Mouse (Mus musculus) liver, embryonic 13.5 days (tissue): Measurements from ENCODE around the gene Galnt11. TPM values are rescaled to one million over a fixed set of nuclear protein-coding genes. Genes with fewer than 3 reads are reported as not detected.
"Not testable (repeated sequence)": the region's sequence is repeated elsewhere in the genome, so short reads cannot be mapped to it uniquely, and the experiment has no call there.

Source experiments
- ATAC-seq: fragments of 200-750 bp; cut with Nextera tagmentation; 2 replicates; pipeline ENCODE4 v1.8.0; 2017; ENCODE audit warnings: low read depth, mild to moderate bottlenecking, moderate number of reproducible peaks, moderate library complexity
- DNase-seq: peaks from one replicate; pipeline ENCODE4 v3.0.0; 2022
- H3K27ac ChIP-seq: fragments of 300-500 bp; sonication (generic); 2 replicates; pipeline ENCODE4 v1.5.1; 2015; ENCODE audit warnings: moderate library complexity, mild to moderate bottlenecking, inconsistent platforms
- H3K27me3 ChIP-seq: fragments of 300-500 bp; sonication (generic); 2 replicates; pipeline ENCODE4 v1.6.1; 2015; ENCODE audit warnings: mild to moderate bottlenecking, inconsistent platforms
- H3K36me3 ChIP-seq: fragments of 300-500 bp; sonication (generic); 2 replicates; pipeline ENCODE4 v1.6.1; 2015; ENCODE audit warnings: mild to moderate bottlenecking, inconsistent platforms
- H3K4me1 ChIP-seq: fragments of 300-500 bp; sonication (generic); replicated peaks from 2 replicates; pipeline ENCODE4 v1.6.1; 2015; ENCODE audit warnings: inconsistent platforms
- H3K4me2 ChIP-seq: fragments of 300-500 bp; sonication (generic); 2 replicates; pipeline ENCODE4 v1.6.1; 2015; ENCODE audit warnings: inconsistent platforms, mild to moderate bottlenecking, moderate library complexity
- H3K4me3 ChIP-seq: fragments of 300-500 bp; sonication (generic); replicated peaks from 2 replicates; pipeline ENCODE4 v1.5.1; 2015; ENCODE audit warnings: mild to moderate bottlenecking, inconsistent platforms
- H3K9ac ChIP-seq: fragments of 300-500 bp; sonication (generic); 2 replicates; pipeline ENCODE4 v1.6.1; 2015; ENCODE audit warnings: mild to moderate bottlenecking, inconsistent platforms
- H3K9me3 ChIP-seq: fragments of 300-500 bp; sonication (generic); replicated peaks from 2 replicates; pipeline ENCODE4 v1.6.1; 2016; ENCODE audit warnings: inconsistent platforms
- WGBS: fragments of 180-500 bp; shearing (Covaris S2); methylation state at CpG from one replicate; pipeline ENCODE4 v1.1.7; 2015; ENCODE audit not compliant: insufficient replicate concordance; 5-methylcytosine and 5-hydroxymethylcytosine counted together
- polyA plus RNA-seq: library from polyadenylated mRNA; unstranded; fragments of >200 nt; fragmentation: Nextera tagmentation; extraction: Ambion mirVana; gene quantifications from 2 replicates; pipeline ENCODE4 v1.2.1, GENCODE M21; 2015

Gene Galnt11
- polyA plus RNA-seq, 1 experiment from 2014 or later = 6.3 TPM

DNA sequence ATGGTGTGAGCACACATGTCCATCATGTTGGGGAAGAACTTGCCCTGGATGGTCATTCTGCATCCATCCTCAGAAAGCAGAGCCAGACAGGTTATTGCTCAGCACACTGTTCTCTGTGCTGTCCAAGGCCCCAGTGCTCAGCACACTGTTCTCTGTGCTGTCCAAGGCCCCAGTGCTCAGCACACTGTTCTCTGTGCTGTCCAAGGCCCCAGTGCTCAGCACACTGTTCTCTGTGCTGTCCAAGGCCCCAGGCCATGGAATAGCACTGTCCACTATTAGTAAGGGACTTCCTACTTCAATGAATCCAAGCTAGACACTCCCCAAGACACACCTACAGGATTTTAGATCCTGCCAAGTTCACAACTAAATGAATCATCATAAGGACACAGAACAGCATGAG, 8.5 kb upstream of the Galnt11 start:
- H3K27ac ChIP-seq, H3K4me2 ChIP-seq, DNase-seq, H3K27me3 ChIP-seq, H3K9ac ChIP-seq, ATAC-seq, H3K9me3 ChIP-seq, H3K36me3 ChIP-seq, H3K4me1 ChIP-seq, H3K4me3 ChIP-seq: not testable (repeated sequence)

DNA sequence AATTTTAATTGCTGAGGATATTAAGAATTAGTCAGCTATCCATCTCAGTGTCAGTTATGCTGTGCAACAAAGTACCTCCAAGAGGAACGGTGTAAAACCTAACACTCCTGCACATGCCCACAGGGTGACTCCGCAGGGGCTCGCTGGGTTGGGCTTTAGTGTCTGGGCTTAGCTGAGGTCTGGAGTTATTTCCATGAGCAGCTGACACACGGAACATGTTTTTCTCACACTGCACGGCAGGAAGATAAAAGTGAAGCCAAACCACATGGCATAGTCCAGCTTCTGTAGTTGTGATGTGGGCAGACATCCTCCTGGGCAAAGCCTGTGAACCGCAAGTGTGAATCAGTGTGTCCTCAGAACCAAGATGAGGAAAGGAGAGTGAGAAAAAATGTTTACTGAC, 6.7 kb upstream of the Galnt11 start:
- H3K9me3 ChIP-seq = no peaks in the 10 kb centered on the region
- 69% methylated on average over 6 of the region's 6 CpGs for WGBS
- H3K36me3 ChIP-seq = no peaks in the 10 kb centered on the region
- no peak overlapping the region for H3K27ac ChIP-seq
- H3K9ac ChIP-seq = no peak overlapping the region
- DNase-seq (no peak), ATAC-seq (no peak)
- no peaks in the 10 kb centered on the region for H3K27me3 ChIP-seq
- H3K4me3 ChIP-seq = no peak overlapping the region
- H3K4me2 ChIP-seq = no peak overlapping the region
- H3K4me1 ChIP-seq = no peaks in the 10 kb centered on the region

- Histone ChIP-seq H3K27me3 (peaks cover 21% of the 10 kb centered on the region), H3K9ac (peak within 1 kb of the TSS; percentile 61), H3K36me3 (no peaks in the 10 kb centered on the region), H3K9me3 (no peaks in the 10 kb centered on the region), H3K4me1 (no peaks in the 10 kb centered on the region), H3K4me3 (peak within 1 kb of the TSS; percentile 62), H3K4me2 (peak within 1 kb of the TSS; percentile 70), H3K27ac (no peak within 1 kb of the TSS; the same call in 1 of the 2 replicates)
- 2% methylated on average over 72 of the region's 72 CpGs for WGBS
- DNase-seq = peak; percentile 40
- peak; percentile 83 for ATAC-seq
These were observed 1.3 kb downstream of the Galnt11 start, which contains the start of gene E130116L18Rik for GRCm38 (mm10) chr5:25222752-25223702. Gene E130116L18Rik, minus strand, starts transcription at chr5:25223153.

DNA sequence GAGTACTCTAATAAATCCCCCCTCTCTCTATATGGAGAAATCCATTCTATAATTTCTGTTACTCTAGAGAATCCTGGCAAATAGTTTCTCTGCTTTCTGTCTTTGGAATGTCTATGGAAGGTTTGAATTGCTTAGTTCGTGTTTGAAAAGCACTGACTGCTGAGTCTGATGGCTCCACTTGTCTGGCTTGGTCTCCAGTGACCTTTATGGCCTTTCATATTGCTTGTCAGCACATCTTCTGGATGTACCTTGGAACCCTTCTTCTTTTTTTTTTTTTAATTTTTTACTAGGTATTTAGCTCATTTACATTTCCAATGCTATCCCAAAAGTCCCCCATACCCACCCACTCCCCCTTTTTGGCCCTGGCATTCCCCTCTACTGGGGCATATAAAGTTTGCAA, 2.7 kb downstream of the Galnt11 start:
- H3K9me3 ChIP-seq, H3K4me3 ChIP-seq, H3K36me3 ChIP-seq, H3K4me1 ChIP-seq, ATAC-seq, H3K27ac ChIP-seq, H3K9ac ChIP-seq, DNase-seq, H3K4me2 ChIP-seq: not testable (repeated sequence)
- H3K27me3 ChIP-seq = peaks cover 21% of the 10 kb centered on the region
- WGBS = 69% methylated on average over 1 of the region's 1 CpGs

DNA sequence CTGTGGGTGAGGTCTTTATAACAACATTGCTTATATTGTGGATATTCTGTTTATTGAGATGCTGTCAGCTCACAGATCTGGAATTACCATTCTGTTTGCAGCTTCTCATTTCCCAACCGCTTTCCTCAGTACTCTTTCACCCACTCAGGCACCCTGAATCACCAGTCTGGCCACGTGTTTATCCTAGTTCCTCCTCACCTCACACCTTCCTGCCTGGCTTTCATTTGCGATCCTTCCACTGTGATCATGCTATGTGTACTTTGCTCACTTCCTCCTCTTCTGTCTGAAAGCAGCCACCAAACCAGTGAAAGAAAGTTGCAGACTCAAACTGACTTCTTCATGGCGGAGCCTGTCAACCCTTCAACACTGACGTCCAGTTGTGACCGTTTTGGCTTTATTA, 21.4 kb downstream of the Galnt11 start:
- H3K36me3 ChIP-seq = no peaks in the 10 kb centered on the region
- DNase-seq (no peak), ATAC-seq (no peak)
- H3K27me3 ChIP-seq = no peaks in the 10 kb centered on the region
- H3K4me3 ChIP-seq = no peak overlapping the region
- no peak overlapping the region for H3K4me2 ChIP-seq
- no peaks in the 10 kb centered on the region for H3K4me1 ChIP-seq
- no peaks in the 10 kb centered on the region for H3K9me3 ChIP-seq
- H3K9ac ChIP-seq = no peak overlapping the region
- H3K27ac ChIP-seq = no peak overlapping the region
- WGBS = 55% methylated on average over 6 of the region's 6 CpGs

DNA sequence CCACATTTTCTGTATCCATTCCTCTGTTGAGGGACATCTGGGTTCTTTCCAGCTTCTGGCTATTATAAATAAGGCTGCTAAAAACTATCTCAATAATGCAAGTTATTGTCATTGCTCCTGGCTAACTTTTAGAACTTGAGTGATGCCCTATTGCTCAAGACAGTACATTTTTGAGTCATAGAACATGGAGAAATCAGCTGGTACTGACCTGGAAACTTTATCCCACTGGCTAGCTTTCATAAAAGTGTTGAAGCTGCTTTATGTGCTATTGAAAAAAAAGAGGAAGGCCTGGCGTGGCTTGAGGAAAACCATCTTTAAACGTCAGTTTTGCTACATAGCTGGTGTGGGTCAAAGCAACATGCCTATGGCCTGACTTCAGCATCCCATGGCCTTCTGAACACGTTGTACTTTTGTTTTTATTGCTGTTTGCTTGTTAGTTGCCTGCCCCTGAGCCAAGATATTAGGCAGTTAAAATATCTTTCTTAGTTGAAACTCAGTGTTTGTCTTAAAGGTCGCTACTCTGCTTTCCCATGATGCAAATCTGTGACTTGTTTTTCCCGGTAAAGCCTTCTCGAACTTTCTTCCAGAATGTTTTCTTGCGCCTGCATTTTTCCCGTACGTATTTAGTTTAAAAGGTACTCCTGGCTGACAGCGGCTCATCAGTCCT, 24.2 kb downstream of the Galnt11 start:
- Histone ChIP-seq H3K9me3 (no peaks in the 10 kb centered on the region), H3K4me2 (no peak overlapping the region), H3K27ac (no peak overlapping the region), H3K4me3 (no peak overlapping the region), H3K27me3 (no peaks in the 10 kb centered on the region), H3K36me3 (no peaks in the 10 kb centered on the region), H3K9ac (no peak overlapping the region), H3K4me1 (no peaks in the 10 kb centered on the region)
- DNase-seq (no peak), ATAC-seq (no peak)
- 64% methylated on average over 10 of the region's 10 CpGs for WGBS

DNA sequence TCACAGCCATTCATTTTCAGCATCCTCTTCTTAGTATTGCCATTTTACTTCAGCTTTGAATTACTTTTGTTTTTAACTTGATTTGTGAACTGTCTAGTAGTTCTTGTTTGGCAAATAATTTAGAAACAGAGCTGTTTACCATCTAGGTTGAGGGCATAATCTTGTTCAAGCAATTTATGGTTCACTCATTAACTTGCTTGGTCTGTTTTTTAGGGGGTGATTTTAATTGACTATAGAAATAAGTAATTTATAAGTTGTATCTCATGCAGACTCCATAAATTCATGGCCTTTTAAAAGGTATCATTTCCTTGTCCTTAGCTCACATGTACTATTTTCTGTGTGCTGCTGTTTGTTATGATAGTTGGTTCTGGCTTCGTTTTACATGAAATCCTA, 24.8 kb downstream of the Galnt11 start:
- Histone ChIP-seq H3K4me1 (no peaks in the 10 kb centered on the region), H3K27ac (no peak overlapping the region), H3K9ac (no peak overlapping the region), H3K4me3 (no peak overlapping the region), H3K9me3 (no peaks in the 10 kb centered on the region), H3K27me3 (no peaks in the 10 kb centered on the region), H3K4me2 (no peak overlapping the region), H3K36me3 (no peaks in the 10 kb centered on the region)
- ATAC-seq (no peak), DNase-seq (no peak)
- WGBS = 31% methylated on average over 1 of the region's 1 CpGs

DNA sequence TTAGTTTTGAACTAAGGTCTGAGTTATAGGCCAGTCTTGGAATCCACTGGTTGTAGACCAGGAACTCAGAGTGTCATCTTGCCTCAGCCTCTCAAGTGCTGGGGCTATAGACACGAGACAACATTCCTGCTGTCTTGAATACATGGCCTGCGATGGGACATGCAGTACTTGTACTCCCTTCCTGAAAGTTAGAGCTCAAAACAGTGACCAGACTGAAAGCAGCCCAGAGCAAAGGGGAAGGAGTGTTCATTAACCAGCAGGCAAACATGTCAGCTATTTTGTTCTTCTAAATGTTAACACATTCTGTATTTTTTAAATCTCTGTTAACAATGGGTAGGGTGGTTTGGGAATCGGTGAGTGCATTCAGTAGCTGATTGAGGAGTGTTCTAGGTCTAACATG, 25.3 kb downstream of the Galnt11 start:
- ATAC-seq (no peak), DNase-seq (no peak)
- no peak overlapping the region for H3K27ac ChIP-seq
- peaks cover under 1% of the 10 kb centered on the region; the same call in 1 of the 2 replicates for H3K4me1 ChIP-seq
- H3K4me2 ChIP-seq = no peak overlapping the region
- H3K4me3 ChIP-seq = no peak overlapping the region
- H3K9ac ChIP-seq = no peak overlapping the region
- H3K9me3 ChIP-seq = no peaks in the 10 kb centered on the region
- 56% methylated on average over 3 of the region's 3 CpGs for WGBS
- H3K36me3 ChIP-seq = no peaks in the 10 kb centered on the region
- no peaks in the 10 kb centered on the region for H3K27me3 ChIP-seq

- WGBS = 56% methylated on average over 2 of the region's 2 CpGs
- Histone ChIP-seq H3K27me3 (no peaks in the 10 kb centered on the region), H3K4me3 (no peak overlapping the region), H3K4me2 (no peak overlapping the region), H3K4me1 (peaks cover 3% of the 10 kb centered on the region; the same call in 1 of the 2 replicates), H3K9me3 (no peaks in the 10 kb centered on the region), H3K9ac (no peak overlapping the region), H3K27ac (0 out of 2 replicates have a peak overlapping the region, but pooled peaks have one; percentile 43), H3K36me3 (no peaks in the 10 kb centered on the region; the same call in 1 of the 2 replicates)
- DNase-seq = no peak
- peak; percentile 43; the same call in 1 of the 2 replicates for ATAC-seq
These were observed 30.7 kb downstream of the Galnt11 start for GRCm38 (mm10) chr5:25252423-25252822.

GRCm38 (mm10) chr5:25252825-25253544, 31.3 kb downstream of the Galnt11 start:
- no peak overlapping the region for H3K9ac ChIP-seq
- ATAC-seq = no peak

GRCm38 (mm10) chr5:25254491-25254890, 32.8 kb downstream of the Galnt11 start:
- ATAC-seq (no peak), DNase-seq (no peak)
- no peaks in the 10 kb centered on the region; the same call in 1 of the 2 replicates for H3K36me3 ChIP-seq
- no peaks in the 10 kb centered on the region for H3K27me3 ChIP-seq
- H3K9ac ChIP-seq = no peak overlapping the region
- peaks cover 3% of the 10 kb centered on the region; the same call in 1 of the 2 replicates for H3K4me1 ChIP-seq
- no peak overlapping the region for H3K27ac ChIP-seq
- no peak overlapping the region for H3K4me2 ChIP-seq
- H3K9me3 ChIP-seq = no peaks in the 10 kb centered on the region
- no peak overlapping the region for H3K4me3 ChIP-seq
- 67% methylated on average over 4 of the region's 4 CpGs for WGBS

More at GRCm38 (mm10) chr5:25252825-25253544, 31.3 kb downstream of the Galnt11 start:
- no peak for DNase-seq
- no peak overlapping the region for H3K4me2 ChIP-seq
- H3K9me3 ChIP-seq = no peaks in the 10 kb centered on the region
- 0 out of 2 replicates have a peak overlapping the region, but pooled peaks have one; percentile 3 for H3K27ac ChIP-seq
- H3K4me1 ChIP-seq = peaks cover 3% of the 10 kb centered on the region; the same call in 1 of the 2 replicates
- 75% methylated on average over 8 of the region's 8 CpGs for WGBS
- no peaks in the 10 kb centered on the region for H3K27me3 ChIP-seq
- H3K4me3 ChIP-seq = no peak overlapping the region
- H3K36me3 ChIP-seq = no peaks in the 10 kb centered on the region; the same call in 1 of the 2 replicates
